Mouse (Mus musculus) neural tube, embryonic 13.5 days (tissue): Measurements from ENCODE around the gene Ilf2. TPM values are rescaled to one million over a fixed set of nuclear protein-coding genes. Genes with fewer than 3 reads are reported as not detected.
A peak's percentile ranks its signal among the peaks of the same experiment; 100 is the strongest.

Source experiments
- ATAC-seq: fragments of 200-750 bp; cut with Nextera tagmentation; 2 replicates; pipeline ENCODE4 v1.8.0; 2017; ENCODE audit warnings: low read depth, mild to moderate bottlenecking, moderate TSS enrichment, moderate library complexity
- H3K27ac ChIP-seq: fragments of 300-500 bp; sonication (generic); replicated peaks from 2 replicates; pipeline ENCODE4 v1.5.1; 2015; ENCODE audit warnings: moderate library complexity, mild to moderate bottlenecking, inconsistent platforms
- H3K27me3 ChIP-seq: fragments of 300-500 bp; sonication (generic); 2 replicates; pipeline ENCODE4 v1.6.1; 2015; ENCODE audit warnings: mild to moderate bottlenecking, inconsistent platforms
- H3K36me3 ChIP-seq: fragments of 300-500 bp; sonication (generic); 2 replicates; pipeline ENCODE4 v1.6.1; 2015; ENCODE audit warnings: mild to moderate bottlenecking, inconsistent platforms
- H3K4me1 ChIP-seq: fragments of 300-500 bp; sonication (generic); replicated peaks from 2 replicates; pipeline ENCODE4 v1.6.1; 2015; ENCODE audit warnings: inconsistent platforms
- H3K4me2 ChIP-seq: fragments of 300-500 bp; sonication (generic); 2 replicates; pipeline ENCODE4 v1.6.1; 2015; ENCODE audit warnings: inconsistent platforms, mild to moderate bottlenecking, moderate library complexity
- H3K4me3 ChIP-seq: fragments of 300-500 bp; sonication (generic); 2 replicates; pipeline ENCODE4 v1.5.1; 2015; ENCODE audit warnings: mild to moderate bottlenecking, inconsistent platforms
- H3K9ac ChIP-seq: fragments of 300-500 bp; sonication (generic); 2 replicates; pipeline ENCODE4 v1.6.1; 2015; ENCODE audit warnings: moderate library complexity, mild to moderate bottlenecking, inconsistent platforms
- H3K9me3 ChIP-seq: fragments of 300-500 bp; sonication (generic); 2 replicates; pipeline ENCODE4 v1.6.1; 2016; ENCODE audit warnings: inconsistent platforms
- WGBS: fragments of 180-500 bp; shearing (Covaris S2); methylation state at CpG from one replicate; pipeline ENCODE4 v1.1.7; 2015; 5-methylcytosine and 5-hydroxymethylcytosine counted together
- polyA plus RNA-seq: library from polyadenylated mRNA; unstranded; fragments of >200 nt; fragmentation: Nextera tagmentation; extraction: Ambion mirVana; gene quantifications from 2 replicates; pipeline ENCODE4 v1.2.1, GENCODE M21; 2015

Ilf2 gene
- polyA plus RNA-seq, 1 experiment from 2014 or later = 280 TPM

GRCm38 (mm10) chr3:90495850-90496525, 20.1 kb downstream of the Ilf2 start:
- H3K4me1 ChIP-seq = no peaks in the 10 kb centered on the region

GRCm38 (mm10) chr3:90497597-90497996, 21.7 kb downstream of the Ilf2 start:
- no peak overlapping the region for H3K4me3 ChIP-seq
- no peaks in the 10 kb centered on the region for H3K27me3 ChIP-seq
- peaks cover 76% of the 10 kb centered on the region for H3K36me3 ChIP-seq
- ATAC-seq = no peak
- no peak overlapping the region for H3K27ac ChIP-seq
- H3K4me1 ChIP-seq = no peaks in the 10 kb centered on the region
- no peak overlapping the region for H3K9ac ChIP-seq
- no peak overlapping the region for H3K4me2 ChIP-seq
- no peaks in the 10 kb centered on the region for H3K9me3 ChIP-seq

More at GRCm38 (mm10) chr3:90495850-90496525, 20.1 kb downstream of the Ilf2 start:
- WGBS = 92% methylated on average over 7 of the region's 7 CpGs
- H3K4me3 ChIP-seq = no peak overlapping the region
- H3K9me3 ChIP-seq = no peaks in the 10 kb centered on the region
- no peak for ATAC-seq
- peaks cover 59% of the 10 kb centered on the region for H3K36me3 ChIP-seq
- H3K9ac ChIP-seq = no peak overlapping the region
- H3K27ac ChIP-seq = no peak overlapping the region
- H3K4me2 ChIP-seq = no peak overlapping the region
- no peaks in the 10 kb centered on the region for H3K27me3 ChIP-seq

- H3K36me3 ChIP-seq = peaks cover 88% of the 10 kb centered on the region
- no peak overlapping the region for H3K9ac ChIP-seq
- 87% methylated on average over 4 of the region's 4 CpGs for WGBS
Measured at GRCm38 (mm10) chr3:90503444-90503843, 27.5 kb downstream of the Ilf2 start.

GRCm38 (mm10) chr3:90505216-90505615, 29.3 kb downstream of the Ilf2 start:
- no peaks in the 10 kb centered on the region for H3K9me3 ChIP-seq
- no peak overlapping the region for H3K27ac ChIP-seq
- ATAC-seq = no peak
- H3K4me2 ChIP-seq = no peak overlapping the region
- WGBS = 94% methylated on average over 5 of the region's 5 CpGs
- H3K9ac ChIP-seq = no peak overlapping the region
- no peaks in the 10 kb centered on the region for H3K27me3 ChIP-seq
- peaks cover 39% of the 10 kb centered on the region for H3K4me1 ChIP-seq
- peaks cover 71% of the 10 kb centered on the region for H3K36me3 ChIP-seq
- H3K4me3 ChIP-seq = no peak overlapping the region

More at GRCm38 (mm10) chr3:90503444-90503843, 27.5 kb downstream of the Ilf2 start:
- no peak for ATAC-seq
- H3K4me2 ChIP-seq = no peak overlapping the region
- H3K27ac ChIP-seq = no peak overlapping the region
- peaks cover 39% of the 10 kb centered on the region for H3K4me1 ChIP-seq
- H3K9me3 ChIP-seq = no peaks in the 10 kb centered on the region
- no peaks in the 10 kb centered on the region for H3K27me3 ChIP-seq
- H3K4me3 ChIP-seq = no peak overlapping the region

GRCm38 (mm10) chr3:90506362-90506761, 30.4 kb downstream of the Ilf2 start:
- Histone ChIP-seq H3K27me3 (0 out of 2 replicates have a peak, but pooled peaks cover 4% of the 10 kb centered on the region), H3K4me3 (no peak overlapping the region), H3K36me3 (peaks cover 62% of the 10 kb centered on the region), H3K9me3 (no peaks in the 10 kb centered on the region), H3K4me1 (peaks cover 39% of the 10 kb centered on the region), H3K9ac (0 out of 2 replicates have a peak overlapping the region, but pooled peaks have one; percentile 8), H3K4me2 (no peak overlapping the region), H3K27ac (no peak overlapping the region)
- 93% methylated on average over 3 of the region's 3 CpGs for WGBS
- no peak for ATAC-seq

- Histone ChIP-seq H3K4me2 (peak overlapping the region; percentile 85), H3K27ac (peak overlapping the region; percentile 96), H3K9ac (peak overlapping the region; percentile 99), H3K9me3 (no peaks in the 10 kb centered on the region), H3K4me1 (peaks cover 39% of the 10 kb centered on the region), H3K27me3 (peaks cover 18% of the 10 kb centered on the region), H3K4me3 (peak overlapping the region; percentile 88), H3K36me3 (peaks cover 41% of the 10 kb centered on the region)
- 3% methylated on average over 20 of the region's 20 CpGs for WGBS
- ATAC-seq = no peak
Measured at GRCm38 (mm10) chr3:90508287-90508949, 32.5 kb downstream of the Ilf2 start.

GRCm38 (mm10) chr3:90508950-90509746, 33.2 kb downstream of the Ilf2 start, which contains the start of gene Chtop:
TSS of gene Chtop (minus strand) at chr3:90509498.
- Histone ChIP-seq H3K27me3 (peaks cover 25% of the 10 kb centered on the region), H3K4me1 (peaks cover 42% of the 10 kb centered on the region), H3K9ac (peak within 1 kb of the TSS; percentile 99), H3K4me3 (peak within 1 kb of the TSS; percentile 88), H3K27ac (peak within 1 kb of the TSS; percentile 96), H3K36me3 (peaks cover 34% of the 10 kb centered on the region), H3K4me2 (peak within 1 kb of the TSS; percentile 85), H3K9me3 (no peaks in the 10 kb centered on the region)
- 1% methylated on average over 66 of the region's 66 CpGs for WGBS
- peak; percentile 94 for ATAC-seq

- no peak overlapping the region for H3K9ac ChIP-seq
- 20% methylated on average over 2 of the region's 2 CpGs for WGBS
- ATAC-seq = peak; percentile 17; the same call in 1 of the 2 replicates
- no peaks in the 10 kb centered on the region for H3K9me3 ChIP-seq
- H3K27ac ChIP-seq = peak overlapping the region; percentile 96
- H3K4me2 ChIP-seq = peak overlapping the region; percentile 47
- H3K4me3 ChIP-seq = peak overlapping the region; percentile 88
- peaks cover 30% of the 10 kb centered on the region for H3K36me3 ChIP-seq
- peaks cover 31% of the 10 kb centered on the region for H3K27me3 ChIP-seq
- peaks cover 43% of the 10 kb centered on the region for H3K4me1 ChIP-seq
Measured at GRCm38 (mm10) chr3:90509747-90510123, 33.8 kb downstream of the Ilf2 start.

GRCm38 (mm10) chr3:90512276-90512675, 36.4 kb downstream of the Ilf2 start:
- no peak overlapping the region for H3K4me2 ChIP-seq
- no peak for ATAC-seq
- no peaks in the 10 kb centered on the region for H3K9me3 ChIP-seq
- no peak overlapping the region for H3K4me3 ChIP-seq
- H3K36me3 ChIP-seq = peaks cover 5% of the 10 kb centered on the region; the same call in 1 of the 2 replicates
- H3K4me1 ChIP-seq = peaks cover 29% of the 10 kb centered on the region
- H3K27ac ChIP-seq = no peak overlapping the region
- peaks cover 41% of the 10 kb centered on the region for H3K27me3 ChIP-seq
- WGBS = 91% methylated on average over 5 of the region's 5 CpGs
- no peak overlapping the region for H3K9ac ChIP-seq

GRCm38 (mm10) chr3:90512948-90513642, 37.2 kb downstream of the Ilf2 start:
- 76% methylated on average over 9 of the region's 9 CpGs for WGBS
- no peaks in the 10 kb centered on the region for H3K36me3 ChIP-seq
- H3K27me3 ChIP-seq = peaks cover 41% of the 10 kb centered on the region
- no peak overlapping the region for H3K27ac ChIP-seq
- H3K4me2 ChIP-seq = no peak overlapping the region
- no peaks in the 10 kb centered on the region for H3K9me3 ChIP-seq
- no peak overlapping the region for H3K4me3 ChIP-seq
- ATAC-seq = no peak
- peaks cover 21% of the 10 kb centered on the region for H3K4me1 ChIP-seq
- no peak overlapping the region for H3K9ac ChIP-seq

- H3K4me3 ChIP-seq = peak within 1 kb of the TSS; percentile 35
- H3K27ac ChIP-seq = no peak within 1 kb of the TSS
- peak within 1 kb of the TSS; percentile 63 for H3K4me2 ChIP-seq
- WGBS = 3% methylated on average over 25 of the region's 25 CpGs
- H3K9ac ChIP-seq = peak within 1 kb of the TSS; percentile 60
- H3K4me1 ChIP-seq = peaks cover 18% of the 10 kb centered on the region
- H3K27me3 ChIP-seq = peaks cover 41% of the 10 kb centered on the region
- H3K9me3 ChIP-seq = no peaks in the 10 kb centered on the region
- no peaks in the 10 kb centered on the region for H3K36me3 ChIP-seq
- no peak for ATAC-seq
Measured at GRCm38 (mm10) chr3:90513796-90514590, 38.1 kb downstream of the Ilf2 start, which contains the start of the genes S100a1 and S100a13. TSS of gene S100a1 (minus strand) at chr3:90514392. TSS of gene S100a13 (plus strand) at chr3:90514435.
